Mouse (Mus musculus) kidney, adult 10 weeks (tissue): Measurements from ENCODE around the gene Zfp369. TPM values are rescaled to one million over a fixed set of nuclear protein-coding genes. Genes with fewer than 3 reads are reported as not detected.

Experiments used
- polyA plus RNA-seq: library from polyadenylated mRNA; stranded (reverse); fragments of 350-450 nt; fragmentation: Illumina TruSeq; extraction: RNeasy Lipid Tissue Mini Kit (QIAGEN cat#74804); gene quantifications from one replicate; pipeline ENCODE4 v1.2.3, GENCODE M21; 2014; ENCODE audit warnings: low read depth, low replicate concordance

Gene Zfp369
- polyA plus RNA-seq = 32.1 TPM

GRCm38 (mm10) chr13:65278383-65279341 is at the start of gene Zfp369:
Zfp369 (plus strand) TSS chr13:65278814.

DNA sequence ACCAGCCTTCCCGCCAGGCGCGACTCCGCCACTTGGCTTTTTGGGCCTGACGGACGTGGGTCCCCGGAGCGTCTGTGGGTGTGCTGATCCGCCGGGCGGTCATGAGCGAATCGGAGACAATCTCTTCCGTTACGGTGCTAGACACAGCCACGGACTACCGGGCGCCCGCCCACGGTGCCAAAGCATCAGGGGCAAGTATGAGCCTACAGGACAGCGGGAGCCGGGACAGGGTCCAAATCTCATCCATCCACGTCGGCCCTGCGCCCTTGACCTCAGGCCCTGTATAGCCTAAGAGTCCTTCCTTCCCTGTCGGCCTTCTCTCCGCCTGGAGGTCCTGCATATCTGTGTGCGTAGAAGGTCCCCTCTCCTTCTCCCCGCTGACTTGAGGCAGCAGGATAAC is 19.4 kb upstream of the Zfp369 start, which contains the start of gene Gm10775:
Gene Gm10775 (plus strand): TSS at position 301 of the 400 bp plus-strand sequence.

Other genes with a start within 250 kb of the Zfp369 start
- not detected for gene Spata31d1c, start 245.8 kb upstream of the Zfp369 start, polyA plus RNA-seq
- gene Prss47, start 226.1 kb upstream of the Zfp369 start, polyA plus RNA-seq = not detected
- gene Mfsd14b, start 165.8 kb upstream of the Zfp369 start, polyA plus RNA-seq = 78.8 TPM
- not detected for gene Olfr465-ps1, start 140.7 kb upstream of the Zfp369 start, polyA plus RNA-seq
- not detected for gene Olfr466, start 128.6 kb upstream of the Zfp369 start, polyA plus RNA-seq
- gene Nlrp4f, start 72.8 kb upstream of the Zfp369 start, polyA plus RNA-seq = 0.69 TPM
- not detected for gene Gm10775, start 19.3 kb upstream of the Zfp369 start, polyA plus RNA-seq
- not detected for gene Gm10139, start 233.9 kb downstream of the Zfp369 start, polyA plus RNA-seq